Mouse (Mus musculus) myocyte (in vitro differentiated cells): ENCODE data around the gene Arel1.

Experiments used
- CEBPB ChIP-seq: IDR thresholded peaks from 2 replicates; pipeline ENCODE4 v1.6.1; 2011; ENCODE audit warnings: mild to moderate bottlenecking, moderate library complexity; ENCODE audit not compliant: poor library complexity, insufficient read depth, severe bottlenecking
- MAX ChIP-seq: IDR thresholded peaks from one replicate; pipeline ENCODE4 v1.6.1; 2011; ENCODE audit warnings: low read depth, mild to moderate bottlenecking, control low read depth
- POLR2A ChIP-seq: IDR thresholded peaks from one replicate; pipeline ENCODE4 v1.6.1; 2011; ENCODE audit warnings: low read depth, mild to moderate bottlenecking, control low read depth, moderate library complexity; ENCODE audit not compliant: insufficient read length
- POLR2AphosphoS2 ChIP-seq: IDR thresholded peaks from one replicate; pipeline ENCODE4 v1.6.1; 2011; ENCODE audit warnings: low read depth, control low read depth; ENCODE audit not compliant: insufficient read length
- REST ChIP-seq: IDR thresholded peaks from one replicate; pipeline ENCODE4 v1.6.1; 2011; ENCODE audit warnings: mild to moderate bottlenecking, control low read depth, moderate library complexity; ENCODE audit not compliant: insufficient read depth, insufficient read length
- SRF ChIP-seq: IDR thresholded peaks from one replicate; pipeline ENCODE4 v1.6.1; 2011; ENCODE audit warnings: low read depth; ENCODE audit not compliant: control insufficient read depth, insufficient read length
- USF1 ChIP-seq: IDR thresholded peaks from one replicate; pipeline ENCODE4 v1.6.1; 2011; ENCODE audit warnings: low read depth, mild to moderate bottlenecking, control low read depth, moderate library complexity

GRCm38 (mm10) chr12:84896235-84896634 is 74.5 kb downstream of the Arel1 start:
- TF ChIP-seq CEBPB, result no peak
- TF ChIP-seq USF1, result no peak
- TF ChIP-seq POLR2A, result no peak
- TF ChIP-seq REST, result no peak
- TF ChIP-seq MAX, result no peak
- TF ChIP-seq SRF, result no peak
- TF ChIP-seq POLR2AphosphoS2, result no peak
